Mouse (Mus musculus): ENCODE measurements around the gene Prickle3.

Prickle3 gene

GRCm38 (mm10) chrX:7657221-7657639 lies at the start of gene Prickle3:
Prickle3 (plus strand) TSS chrX:7657260.
- CTCF ChIA-PET = no interaction called here

DNA sequence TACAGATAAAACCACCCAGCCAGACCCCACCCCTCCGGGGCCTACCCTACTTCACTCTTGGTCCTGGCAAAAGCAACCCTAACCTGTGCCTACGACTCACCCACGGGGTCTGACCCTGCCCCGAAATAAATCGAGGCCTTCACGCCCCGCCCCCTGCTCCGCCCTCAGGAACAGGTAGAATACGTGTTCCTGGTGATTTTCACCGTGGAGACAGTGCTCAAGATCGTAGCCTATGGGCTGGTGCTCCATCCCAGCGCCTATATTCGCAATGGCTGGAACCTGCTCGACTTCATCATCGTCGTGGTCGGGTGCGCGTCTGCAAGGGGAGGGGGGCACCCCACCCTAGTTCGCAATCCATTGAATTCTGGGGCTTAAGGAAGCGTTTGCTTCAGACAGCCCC lies 47.0 kb upstream of the Prickle3 start:
- CTCF ChIA-PET = no interaction called here

DNA sequence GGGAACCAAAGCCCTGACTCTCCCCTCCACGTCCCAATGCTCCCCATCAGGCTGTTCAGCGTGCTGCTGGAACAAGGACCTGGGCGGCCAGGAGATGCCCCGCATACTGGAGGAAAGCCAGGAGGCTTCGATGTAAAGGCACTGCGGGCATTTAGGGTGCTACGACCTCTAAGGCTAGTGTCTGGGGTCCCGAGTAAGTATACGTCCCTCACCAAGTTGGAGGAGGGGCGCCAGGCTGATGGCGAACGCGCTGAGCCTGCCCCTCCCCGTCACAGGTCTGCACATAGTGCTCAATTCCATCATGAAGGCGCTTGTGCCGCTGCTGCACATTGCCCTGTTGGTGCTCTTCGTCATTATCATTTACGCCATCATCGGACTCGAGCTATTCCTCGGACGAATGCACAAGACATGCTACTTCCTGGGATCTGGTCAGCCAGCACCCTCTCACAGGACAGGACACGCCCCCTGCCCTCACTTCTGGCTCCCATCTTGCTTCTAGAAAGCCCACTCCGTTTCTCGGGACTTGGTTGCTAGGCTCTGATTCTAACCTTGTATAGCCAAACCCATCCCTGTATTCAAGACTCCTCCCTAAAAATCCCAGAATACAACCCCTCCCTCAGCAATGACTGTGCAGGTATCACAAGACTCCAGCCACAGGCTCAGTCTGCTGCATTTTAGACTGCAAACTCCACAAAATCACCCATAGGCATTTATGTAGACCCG lies 46.4 kb upstream of the Prickle3 start:
- CTCF ChIA-PET = no interaction called here

DNA sequence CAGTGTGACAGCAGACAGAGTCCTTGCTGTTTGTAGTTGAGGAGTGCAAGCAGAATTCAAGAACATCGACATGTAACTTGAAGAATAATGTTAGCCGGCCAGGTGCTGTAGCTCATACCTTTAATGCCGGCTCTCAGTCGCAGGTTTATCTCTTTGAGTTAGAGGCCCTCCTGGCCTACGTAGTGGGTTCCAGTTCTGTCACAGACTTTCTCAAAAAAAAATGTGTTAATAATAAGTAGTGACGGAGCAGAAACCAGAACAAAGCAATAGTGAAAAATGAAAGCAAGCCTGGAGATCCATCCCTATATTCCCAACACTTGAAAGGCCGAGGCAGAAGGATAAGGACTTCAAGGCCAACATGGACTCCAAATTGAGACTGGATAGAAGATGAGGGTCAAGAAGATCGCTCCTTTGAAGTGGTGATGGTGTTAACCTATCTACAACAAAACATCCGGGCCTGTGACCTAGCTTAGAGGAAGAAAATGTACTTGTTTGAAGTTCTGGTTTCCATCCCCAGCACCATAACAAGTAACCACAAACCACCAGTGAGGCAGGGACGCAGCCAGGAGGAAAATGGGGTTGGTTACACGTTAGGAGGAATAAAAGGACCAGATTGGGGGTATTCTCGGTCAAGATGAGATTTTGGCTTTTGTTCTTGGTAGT lies 39.0 kb upstream of the Prickle3 start:
- CTCF ChIA-PET = no interaction called here

- CTCF ChIA-PET = no interaction called here
These were observed 24.5 kb upstream of the Prickle3 start for GRCm38 (mm10) chrX:7632560-7632959.

GRCm38 (mm10) chrX:7635101-7635500 lies 22.0 kb upstream of the Prickle3 start:
- CTCF ChIA-PET = interaction anchor here (0.5 kb wide), 1 partner anchor 60 kb away, joined by 6 read pairs; no protein-coding TSS in a partner anchor

- CTCF ChIA-PET = no interaction called here
These were observed 18.5 kb upstream of the Prickle3 start, which contains the start of gene Syp for GRCm38 (mm10) chrX:7638401-7639091. Syp (plus strand) TSS chrX:7638471.

DNA sequence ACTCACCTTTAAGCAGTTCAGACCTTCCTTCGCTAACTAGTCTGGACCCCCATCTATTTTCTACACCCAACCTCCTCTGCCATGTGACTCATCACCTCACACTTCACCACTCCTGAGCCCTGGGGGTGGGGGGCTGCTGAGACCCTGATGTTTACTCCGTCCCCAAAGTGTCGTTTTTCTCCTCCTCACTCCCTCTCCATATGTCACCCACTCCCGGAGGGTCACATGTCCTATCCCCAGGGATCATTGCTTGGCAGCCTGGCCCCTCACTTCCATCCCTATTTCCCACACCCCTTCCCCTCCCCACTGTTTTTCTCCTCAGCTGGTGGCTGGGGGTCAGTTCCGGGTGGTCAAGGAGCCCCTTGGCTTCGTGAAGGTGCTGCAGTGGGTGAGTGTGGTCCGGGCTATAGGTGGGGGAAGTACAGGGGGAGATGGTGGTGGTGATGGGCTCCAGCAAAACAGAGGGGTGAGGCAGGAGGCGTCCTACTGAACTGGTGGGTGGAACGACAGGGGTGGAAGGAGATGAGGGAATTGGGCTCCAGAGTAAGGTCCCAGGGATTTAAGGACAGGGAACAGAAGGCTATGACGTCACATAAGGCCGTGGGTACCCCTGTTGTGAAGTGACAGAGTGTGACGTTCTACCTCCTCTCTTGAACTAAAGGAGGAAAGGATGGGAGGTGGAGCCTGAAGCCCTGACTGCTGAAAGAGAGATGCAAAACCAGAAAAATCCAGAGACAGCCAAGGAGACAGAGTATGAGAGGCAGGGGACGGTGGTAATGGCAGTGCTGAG lies 17.3 kb upstream of the Prickle3 start:
- CTCF ChIA-PET = no interaction called here

DNA sequence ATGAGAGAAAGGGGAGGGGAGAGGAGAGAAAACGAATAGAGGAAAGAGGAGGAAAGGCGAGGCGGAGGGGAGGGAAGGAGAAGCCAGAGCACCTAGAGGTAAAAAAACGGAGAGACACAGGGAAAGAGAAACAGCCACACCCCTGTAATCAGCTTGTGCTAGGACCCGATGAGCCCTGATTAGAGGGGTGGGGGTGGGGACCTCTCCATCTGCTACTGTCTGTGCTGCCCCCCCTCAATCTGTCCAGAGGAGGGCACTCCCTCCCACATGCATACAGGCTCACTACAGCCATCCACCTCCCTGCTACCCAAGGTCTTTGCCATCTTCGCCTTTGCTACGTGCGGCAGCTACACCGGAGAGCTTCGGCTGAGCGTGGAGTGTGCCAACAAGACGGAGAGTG lies 16.3 kb upstream of the Prickle3 start:
- CTCF ChIA-PET = interaction anchor here (0.6 kb wide), 1 partner anchor 552 kb away, joined by 4 read pairs; no protein-coding TSS in a partner anchor

- CTCF ChIA-PET = interaction anchor here (1.0 kb wide), 1 partner anchor 31 kb away, joined by 7 read pairs; no protein-coding TSS in a partner anchor
These were observed 11.7 kb upstream of the Prickle3 start for GRCm38 (mm10) chrX:7645349-7645748.

DNA sequence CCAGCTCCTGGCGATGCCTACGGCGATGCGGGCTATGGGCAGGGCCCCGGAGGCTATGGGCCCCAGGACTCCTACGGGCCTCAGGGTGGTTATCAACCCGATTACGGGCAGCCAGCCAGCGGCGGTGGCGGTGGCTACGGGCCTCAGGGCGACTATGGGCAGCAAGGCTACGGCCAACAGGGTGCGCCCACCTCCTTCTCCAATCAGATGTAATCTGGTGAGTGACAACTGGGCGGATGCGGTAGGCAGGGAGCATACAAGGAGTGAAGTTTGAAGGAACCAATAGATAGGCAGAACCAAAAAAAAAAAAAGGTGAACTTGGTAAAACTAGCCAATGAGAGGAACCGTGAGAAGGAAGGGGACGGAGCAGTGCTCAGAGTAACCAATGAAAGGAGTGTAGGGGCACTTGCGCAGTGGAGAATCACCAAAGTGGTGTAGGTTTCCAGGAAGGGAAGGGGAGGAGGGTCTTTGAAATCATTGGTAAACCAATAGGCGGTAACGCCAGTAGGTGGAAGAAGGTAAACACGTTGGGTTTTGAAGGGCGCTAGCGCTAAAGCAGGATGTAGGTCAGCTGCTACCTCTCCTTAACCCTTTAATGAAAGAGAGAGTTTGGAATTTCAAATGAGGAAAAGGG lies 8.3 kb upstream of the Prickle3 start:
- CTCF ChIA-PET = no interaction called here

DNA sequence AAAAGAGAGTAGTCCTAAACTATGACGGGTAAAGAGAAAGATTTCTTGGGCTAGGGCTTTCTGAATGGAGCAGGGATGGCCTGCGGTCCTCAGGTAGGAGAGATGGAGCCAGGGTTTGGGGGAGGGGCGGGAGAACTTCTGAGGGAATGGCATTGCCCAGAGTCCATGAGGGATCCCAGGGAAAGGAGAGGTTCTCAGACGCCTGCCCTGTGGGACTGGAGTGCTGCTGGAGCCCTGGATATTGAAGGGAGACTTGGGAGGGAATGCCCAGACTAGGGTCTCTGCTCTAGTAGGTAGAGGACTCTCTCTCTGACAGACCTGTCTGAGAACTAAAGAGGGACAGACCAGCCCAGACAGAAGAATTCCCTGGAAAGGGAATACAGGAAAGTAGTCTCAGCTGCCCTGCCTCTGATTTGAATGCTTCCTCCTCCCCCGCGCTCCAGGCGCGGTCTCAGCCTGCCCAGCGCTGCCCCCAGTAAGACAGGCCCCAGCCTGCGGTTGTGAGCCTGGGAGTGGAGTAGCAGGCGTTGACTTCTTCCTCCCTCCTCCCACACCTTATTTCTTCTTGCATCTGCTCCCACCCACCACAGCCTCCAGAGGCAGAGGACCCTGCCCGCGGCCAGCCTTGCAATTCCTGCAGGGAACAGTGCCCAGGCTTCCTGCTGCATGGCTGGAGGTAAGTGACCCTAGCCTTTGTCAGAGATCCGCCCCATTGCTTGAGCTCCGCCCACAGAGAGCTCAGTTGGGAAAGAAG lies 1.1 kb downstream of the Prickle3 start:
- CTCF ChIA-PET = no interaction called here

DNA sequence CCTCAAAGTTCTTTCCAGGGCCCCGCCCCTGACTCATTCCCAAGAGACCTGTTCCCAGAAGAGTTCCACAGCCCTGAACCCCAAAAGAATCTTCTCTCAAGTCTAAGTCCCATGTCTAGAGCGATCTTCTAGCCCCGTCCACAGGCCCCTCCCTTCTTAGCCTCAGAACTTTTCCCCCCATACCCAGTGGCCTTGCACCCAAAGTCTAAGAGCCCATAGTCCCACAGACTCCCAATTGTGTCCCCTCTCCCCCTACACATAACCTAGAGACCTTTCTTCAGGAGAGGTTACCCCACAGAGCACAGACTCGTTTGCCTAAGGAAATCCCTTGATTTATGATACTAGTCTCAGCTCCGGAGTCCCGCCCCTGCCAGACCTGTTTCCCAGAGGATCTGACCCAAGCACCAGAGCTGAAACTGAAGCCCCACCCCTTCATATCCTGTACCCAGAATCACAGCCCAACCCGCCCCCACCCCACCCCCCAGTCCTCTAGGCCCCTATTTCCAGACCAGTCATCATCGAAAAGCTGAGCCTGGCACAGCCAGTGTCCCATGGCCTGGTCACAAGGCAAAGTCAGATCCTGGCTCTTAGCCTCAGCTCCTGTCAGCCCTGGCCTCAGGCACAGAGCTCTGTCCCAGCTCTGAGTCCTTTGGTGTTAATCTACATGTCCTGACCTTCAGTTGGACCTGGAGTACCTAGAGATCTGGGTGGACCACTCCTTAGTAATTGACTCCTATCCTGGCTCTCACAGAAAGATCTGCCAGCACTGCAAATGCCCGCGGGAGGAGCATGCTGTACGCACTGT lies 1.9 kb downstream of the Prickle3 start:
- CTCF ChIA-PET = no interaction called here

- CTCF ChIA-PET = no interaction called here
These were observed 4.0 kb downstream of the Prickle3 start for GRCm38 (mm10) chrX:7661086-7661485.

DNA sequence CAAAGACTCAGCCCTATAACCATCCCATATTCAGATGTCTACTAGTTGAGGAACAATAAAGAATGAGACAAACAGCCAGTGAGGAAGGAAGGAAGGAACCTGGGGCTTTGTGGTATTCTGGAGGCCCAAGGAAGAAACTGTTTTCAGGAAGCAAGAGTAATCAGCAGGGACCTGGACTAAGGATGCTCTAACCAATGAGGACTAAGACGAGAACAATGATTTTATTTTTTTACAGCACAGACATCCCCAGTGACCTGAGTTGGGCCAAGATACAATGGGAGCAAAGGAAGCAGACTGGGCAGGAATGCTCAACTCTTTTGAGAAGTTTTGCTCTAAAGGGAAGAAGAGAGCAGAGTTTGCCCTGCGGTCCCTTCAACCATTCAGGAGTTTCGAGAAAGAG lies 5.9 kb downstream of the Prickle3 start:
- CTCF ChIA-PET = no interaction called here

- CTCF ChIA-PET = no interaction called here
These were observed 7.7 kb downstream of the Prickle3 start for GRCm38 (mm10) chrX:7664791-7665190.

- CTCF ChIA-PET = no interaction called here
These were observed 8.9 kb downstream of the Prickle3 start for GRCm38 (mm10) chrX:7665739-7666502.

DNA sequence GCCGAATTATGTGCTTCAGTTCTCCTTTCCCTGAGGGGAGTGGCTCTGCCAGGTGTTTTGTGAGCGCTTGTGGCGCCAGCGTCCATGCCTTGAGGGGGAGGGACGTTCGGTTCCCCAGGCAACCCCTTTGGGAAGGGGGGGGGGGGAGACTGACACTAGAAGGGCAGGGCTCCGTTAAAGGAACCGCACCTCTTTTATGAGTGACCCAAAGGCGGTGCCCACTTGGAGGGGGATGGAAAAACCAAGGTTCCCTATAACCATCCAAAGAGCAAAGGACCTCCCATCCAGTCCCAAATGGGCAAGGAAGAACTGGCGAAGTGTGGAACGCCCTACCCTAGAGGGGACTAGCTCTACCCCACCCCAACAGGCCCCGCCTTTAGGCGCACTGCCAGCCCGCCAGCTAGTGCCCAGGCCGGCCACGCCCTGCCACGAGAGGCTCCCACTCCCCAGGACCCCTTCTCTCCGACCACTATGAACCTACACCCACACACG lies 13.4 kb downstream of the Prickle3 start:
- CTCF ChIA-PET = no interaction called here
